Mouse (Mus musculus) midbrain, embryonic 16.5 days (tissue): Measurements from ENCODE around the gene Folr1. TPM values are rescaled to one million over a fixed set of nuclear protein-coding genes. Genes with fewer than 3 reads are reported as not detected.

Experiments used
- ATAC-seq: fragments of 200-750 bp; cut with Nextera tagmentation; 2 replicates; pipeline ENCODE4 v1.8.0; 2017; ENCODE audit warnings: moderate TSS enrichment
- H3K27ac ChIP-seq: fragments of 300-500 bp; sonication (generic); 2 replicates; pipeline ENCODE4 v1.5.1; 2014; ENCODE audit warnings: mild to moderate bottlenecking, low read length, mixed read lengths
- H3K27me3 ChIP-seq: fragments of 300-500 bp; sonication (generic); 2 replicates; pipeline ENCODE4 v1.6.1; 2014; ENCODE audit warnings: low read depth, low read length, mixed read lengths; ENCODE audit not compliant: control insufficient read depth, insufficient read depth
- H3K36me3 ChIP-seq: fragments of 300-500 bp; sonication (generic); 2 replicates; pipeline ENCODE4 v1.6.1; 2014; ENCODE audit warnings: mild to moderate bottlenecking, low read length, moderate library complexity, mixed read lengths; ENCODE audit not compliant: control insufficient read depth, insufficient read depth
- H3K4me1 ChIP-seq: fragments of 300-500 bp; sonication (generic); 2 replicates; pipeline ENCODE4 v1.6.1; 2014; ENCODE audit warnings: mild to moderate bottlenecking, low read length, mixed read lengths; ENCODE audit not compliant: control insufficient read depth, insufficient read depth
- H3K4me2 ChIP-seq: fragments of 300-500 bp; sonication (generic); 2 replicates; pipeline ENCODE4 v1.6.1; 2014; ENCODE audit warnings: mild to moderate bottlenecking, low read length, mixed read lengths
- H3K4me3 ChIP-seq: fragments of 300-500 bp; sonication (generic); 2 replicates; pipeline ENCODE4 v1.5.1; 2014; ENCODE audit warnings: low read depth, mild to moderate bottlenecking, low read length, moderate library complexity, mixed read lengths
- H3K9ac ChIP-seq: fragments of 300-500 bp; sonication (generic); 2 replicates; pipeline ENCODE4 v1.6.1; 2014; ENCODE audit warnings: low read depth, low read length, mixed read lengths
- H3K9me3 ChIP-seq: fragments of 300-500 bp; sonication (generic); replicated peaks from 2 replicates; pipeline ENCODE4 v1.6.1; 2014; ENCODE audit warnings: mild to moderate bottlenecking, low read length, mixed read lengths; ENCODE audit not compliant: control insufficient read depth, poor library complexity, severe bottlenecking
- WGBS: fragments of 180-500 bp; shearing (Covaris S2); extraction: QIAGEN DNeasy Blood & Tissue Kit; methylation state at CpG from one replicate; pipeline ENCODE4 v1.1.7; 2014; 5-methylcytosine and 5-hydroxymethylcytosine counted together
- polyA plus RNA-seq: library from polyadenylated mRNA; unstranded; fragments of >200 nt; fragmentation: Nextera tagmentation; extraction: Ambion mirVana; gene quantifications from 2 replicates; pipeline ENCODE4 v1.2.1, GENCODE M21; 2015

Gene Folr1
- polyA plus RNA-seq = 23.7 and 24.2 TPM in 2 replicates

- Histone ChIP-seq H3K27ac (no peak within 1 kb of the TSS), H3K27me3 (no peaks in the 10 kb centered on the region), H3K9ac (no peak within 1 kb of the TSS), H3K4me3 (no peak within 1 kb of the TSS), H3K36me3 (no peaks in the 10 kb centered on the region), H3K4me1 (no peaks in the 10 kb centered on the region), H3K4me2 (no peak within 1 kb of the TSS), H3K9me3 (no peaks in the 10 kb centered on the region)
- WGBS = 74% methylated on average over 2 of the region's 2 CpGs
- no peak for ATAC-seq
These were observed at the start of gene Folr1 for GRCm38 (mm10) chr7:101870629-101871028. Folr1 (minus strand) TSS chr7:101870788.

- Histone ChIP-seq H3K9ac (no peak overlapping the region), H3K27me3 (no peaks in the 10 kb centered on the region), H3K4me2 (no peak overlapping the region), H3K4me1 (no peaks in the 10 kb centered on the region), H3K27ac (no peak overlapping the region), H3K4me3 (no peak overlapping the region), H3K36me3 (peaks cover 10% of the 10 kb centered on the region; the same call in 1 of the 2 replicates), H3K9me3 (no peaks in the 10 kb centered on the region)
- WGBS = 24% methylated on average over 1 of the region's 1 CpGs
- peak; percentile 77 for ATAC-seq
These were observed 47.5 kb upstream of the Folr1 start for GRCm38 (mm10) chr7:101918071-101918470.

- no peak for ATAC-seq
- H3K27ac ChIP-seq = no peak overlapping the region
- no peaks in the 10 kb centered on the region for H3K27me3 ChIP-seq
- no peak overlapping the region for H3K9ac ChIP-seq
- 66% methylated on average over 3 of the region's 3 CpGs for WGBS
- H3K36me3 ChIP-seq = peaks cover 26% of the 10 kb centered on the region; the same call in 1 of the 2 replicates
- peaks cover 7% of the 10 kb centered on the region for H3K4me1 ChIP-seq
- no peak overlapping the region for H3K4me2 ChIP-seq
- no peak overlapping the region for H3K4me3 ChIP-seq
- no peaks in the 10 kb centered on the region for H3K9me3 ChIP-seq
These were observed 41.4 kb upstream of the Folr1 start for GRCm38 (mm10) chr7:101911982-101912381.

GRCm38 (mm10) chr7:101910138-101910537 is 39.5 kb upstream of the Folr1 start:
- no peak overlapping the region for H3K9ac ChIP-seq
- H3K4me2 ChIP-seq = no peak overlapping the region
- no peaks in the 10 kb centered on the region for H3K9me3 ChIP-seq
- no peaks in the 10 kb centered on the region for H3K27me3 ChIP-seq
- no peak overlapping the region for H3K27ac ChIP-seq
- H3K4me3 ChIP-seq = no peak overlapping the region
- H3K36me3 ChIP-seq = peaks cover 26% of the 10 kb centered on the region; the same call in 1 of the 2 replicates
- 82% methylated on average over 4 of the region's 4 CpGs for WGBS
- ATAC-seq = no peak
- peaks cover 16% of the 10 kb centered on the region for H3K4me1 ChIP-seq

GRCm38 (mm10) chr7:101908367-101908766 is 37.8 kb upstream of the Folr1 start:
- H3K27ac ChIP-seq = no peak overlapping the region
- no peak overlapping the region for H3K4me3 ChIP-seq
- WGBS = 90% methylated on average over 4 of the region's 4 CpGs
- H3K9me3 ChIP-seq = no peaks in the 10 kb centered on the region
- no peak overlapping the region for H3K4me2 ChIP-seq
- H3K4me1 ChIP-seq = peaks cover 19% of the 10 kb centered on the region
- H3K36me3 ChIP-seq = peaks cover 19% of the 10 kb centered on the region; the same call in 1 of the 2 replicates
- peak overlapping the region; percentile 21; the same call in 1 of the 2 replicates for H3K9ac ChIP-seq
- ATAC-seq = no peak
- H3K27me3 ChIP-seq = no peaks in the 10 kb centered on the region

- WGBS = 90% methylated on average over 8 of the region's 8 CpGs
- H3K4me2 ChIP-seq = peak overlapping the region; percentile 60
- H3K4me1 ChIP-seq = peaks cover 19% of the 10 kb centered on the region
- no peaks in the 10 kb centered on the region for H3K27me3 ChIP-seq
- H3K36me3 ChIP-seq = peaks cover 9% of the 10 kb centered on the region; the same call in 1 of the 2 replicates
- peak overlapping the region; percentile 92 for H3K4me3 ChIP-seq
- no peaks in the 10 kb centered on the region for H3K9me3 ChIP-seq
- H3K9ac ChIP-seq = peak overlapping the region; percentile 94; the same call in 1 of the 2 replicates
- H3K27ac ChIP-seq = no peak overlapping the region
- ATAC-seq = no peak
These were observed 36.1 kb upstream of the Folr1 start for GRCm38 (mm10) chr7:101906696-101907095.

- Histone ChIP-seq H3K4me3 (peak within 1 kb of the TSS; percentile 92), H3K4me2 (peak within 1 kb of the TSS; percentile 60), H3K9ac (peak within 1 kb of the TSS; percentile 94), H3K4me1 (peaks cover 19% of the 10 kb centered on the region), H3K27ac (peak within 1 kb of the TSS; percentile 97), H3K27me3 (no peaks in the 10 kb centered on the region), H3K36me3 (peaks cover 8% of the 10 kb centered on the region; the same call in 1 of the 2 replicates), H3K9me3 (no peaks in the 10 kb centered on the region)
- 28% methylated on average over 11 of the region's 11 CpGs for WGBS
- no peak for ATAC-seq
These were observed 35.7 kb upstream of the Folr1 start, which contains the start of gene Tomt for GRCm38 (mm10) chr7:101906287-101906681. Tomt (minus strand) TSS chr7:101906359.

- peak within 1 kb of the TSS; percentile 60 for H3K4me2 ChIP-seq
- H3K27ac ChIP-seq = peak within 1 kb of the TSS; percentile 97
- H3K9ac ChIP-seq = peak within 1 kb of the TSS; percentile 94
- peaks cover 19% of the 10 kb centered on the region for H3K4me1 ChIP-seq
- ATAC-seq = peak; percentile 97
- no peaks in the 10 kb centered on the region for H3K27me3 ChIP-seq
- WGBS = under 1% methylated on average over 61 of the region's 61 CpGs
- H3K9me3 ChIP-seq = no peaks in the 10 kb centered on the region
- peak within 1 kb of the TSS; percentile 92 for H3K4me3 ChIP-seq
- H3K36me3 ChIP-seq = 0 out of 2 replicates have a peak, but pooled peaks cover 6% of the 10 kb centered on the region
These were observed 35.1 kb upstream of the Folr1 start, which contains the start of gene Lamtor1 for GRCm38 (mm10) chr7:101905561-101906286. Lamtor1 (plus strand) TSS chr7:101905904.

GRCm38 (mm10) chr7:101902846-101903245 is 32.3 kb upstream of the Folr1 start:
- H3K27me3 ChIP-seq = no peaks in the 10 kb centered on the region
- no peak overlapping the region for H3K4me3 ChIP-seq
- no peak overlapping the region for H3K27ac ChIP-seq
- H3K9me3 ChIP-seq = no peaks in the 10 kb centered on the region
- no peak for ATAC-seq
- no peak overlapping the region for H3K4me2 ChIP-seq
- H3K4me1 ChIP-seq = peaks cover 16% of the 10 kb centered on the region
- H3K9ac ChIP-seq = no peak overlapping the region
- H3K36me3 ChIP-seq = no peaks in the 10 kb centered on the region
